Mouse (Mus musculus): ENCODE data around the gene Rbms2.

DNA sequence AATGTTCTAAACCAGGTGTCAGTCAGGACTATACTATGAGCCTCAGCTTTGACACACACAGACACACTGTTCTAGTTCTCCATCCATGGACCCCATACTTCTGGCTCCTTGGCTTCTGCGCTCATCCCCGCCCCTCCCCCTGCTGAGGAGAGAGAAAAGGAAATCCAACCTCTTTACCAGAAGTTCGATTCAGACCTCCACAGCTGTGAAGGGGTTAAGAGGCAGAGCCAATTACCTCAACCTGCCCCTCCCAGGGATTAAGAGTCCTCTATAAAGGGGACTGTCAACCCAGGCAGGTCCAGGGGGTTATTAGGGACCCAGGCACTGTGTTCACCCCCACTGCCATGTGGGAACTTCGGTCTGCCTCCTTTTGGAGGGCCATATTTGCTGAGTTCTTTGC is 45.4 kb upstream of the Rbms2 start, which contains the start of gene Mip:
- TF ChIP-seq POLR2A (IDR thresholded peaks at IDR 0.05; ENCODE audit: insufficient read depth, low read depth, low read length), result no peak
- no peak for TF ChIP-seq CTCF (IDR thresholded peaks at IDR 0.05)
- TF ChIP-seq EP300 (IDR thresholded peaks at IDR 0.05; ENCODE audit: insufficient read depth, low read depth, low read length), result no peak
